Mouse (Mus musculus) C3H10T1/2 (cell line): ENCODE data around the gene Olfr1215. TPM values are rescaled to one million over a fixed set of nuclear protein-coding genes. Genes with fewer than 3 reads are reported as not detected.

Source experiments
- polyA plus RNA-seq, 2 experiments: library from polyadenylated mRNA; unstranded; fragments of >200 nt; fragmentation: generic; extraction: Trizol; gene quantifications; one replicate each; pipeline ENCODE4 v1.2.1; 2012; ENCODE audit warnings: missing spikeins in 2 of 2

Olfr1215 gene
- polyA plus RNA-seq, result not detected

DNA sequence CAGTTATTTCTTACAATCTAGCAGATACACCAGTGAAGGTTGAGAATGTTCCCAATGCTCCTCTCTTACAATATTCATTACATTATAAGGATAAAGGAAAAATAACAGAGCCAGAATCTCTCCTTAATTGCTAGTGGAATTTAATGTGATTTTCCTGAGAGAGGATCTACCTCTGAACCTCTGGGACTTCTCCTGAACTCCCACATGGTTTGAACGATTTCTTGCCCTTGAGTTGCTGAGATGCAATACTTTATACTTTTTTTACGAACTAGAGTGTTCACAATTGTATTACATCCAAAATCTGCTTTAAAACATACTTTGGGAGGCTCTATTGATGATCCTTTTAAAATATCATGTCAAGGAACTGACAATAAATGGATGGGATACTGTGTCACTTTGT is at the start of gene Olfr1215:
Olfr1215 (minus strand) TSS at position 101 of the 400 bp plus-strand sequence.

GRCm38 (mm10) chr2:89031965-89032364 is 25.2 kb upstream of the Olfr1215 start, which contains the start of gene Olfr1217:
TSS of gene Olfr1217 (minus strand) at chr2:89032065.

GRCm38 (mm10) chr2:89018240-89018639 is 11.5 kb upstream of the Olfr1215 start, which contains the start of gene Olfr1216:
TSS of gene Olfr1216 (minus strand) at chr2:89018340.

DNA sequence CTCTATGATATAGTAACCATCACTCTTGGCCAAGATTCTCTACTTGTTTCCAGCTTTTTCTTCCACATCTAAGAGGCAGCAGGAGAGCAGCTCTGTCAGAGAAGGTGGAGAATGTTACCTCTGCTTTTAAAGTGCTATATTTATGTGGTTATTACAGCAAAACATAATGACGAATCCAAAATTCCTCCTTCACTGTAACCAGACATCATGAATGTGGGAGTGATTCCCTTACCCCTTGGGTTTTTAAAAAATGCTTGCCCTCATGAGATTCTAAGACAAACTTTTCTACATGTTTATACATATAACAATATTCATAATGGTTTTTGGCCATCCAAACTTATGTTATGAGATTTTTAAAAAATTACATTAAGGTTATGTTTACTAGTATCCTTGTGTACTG is 14.2 kb downstream of the Olfr1215 start, which contains the start of gene Olfr1214:
Olfr1214 (minus strand) TSS at position 101 of the 400 bp plus-strand sequence.

DNA sequence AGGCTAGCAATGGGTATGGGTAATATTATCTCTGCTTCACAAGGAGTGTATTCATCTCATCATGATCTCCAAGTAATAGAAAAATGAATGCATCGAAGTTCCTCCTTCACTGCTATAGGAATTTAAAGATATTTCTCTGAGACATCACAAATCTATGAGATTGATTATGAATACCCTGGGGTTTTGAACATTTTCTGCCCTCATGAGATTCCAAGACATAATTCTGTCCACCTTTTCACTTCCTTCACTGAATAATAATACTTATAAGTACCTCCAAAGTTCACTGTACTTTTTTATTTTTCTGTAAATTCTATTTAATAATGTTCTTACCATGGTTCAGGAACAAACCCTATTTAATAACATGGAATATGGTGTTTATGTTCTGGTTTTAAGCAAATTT is 26.6 kb downstream of the Olfr1215 start, which contains the start of gene Gm13762:
Gm13762 (minus strand) TSS at position 101 of the 400 bp plus-strand sequence.

DNA sequence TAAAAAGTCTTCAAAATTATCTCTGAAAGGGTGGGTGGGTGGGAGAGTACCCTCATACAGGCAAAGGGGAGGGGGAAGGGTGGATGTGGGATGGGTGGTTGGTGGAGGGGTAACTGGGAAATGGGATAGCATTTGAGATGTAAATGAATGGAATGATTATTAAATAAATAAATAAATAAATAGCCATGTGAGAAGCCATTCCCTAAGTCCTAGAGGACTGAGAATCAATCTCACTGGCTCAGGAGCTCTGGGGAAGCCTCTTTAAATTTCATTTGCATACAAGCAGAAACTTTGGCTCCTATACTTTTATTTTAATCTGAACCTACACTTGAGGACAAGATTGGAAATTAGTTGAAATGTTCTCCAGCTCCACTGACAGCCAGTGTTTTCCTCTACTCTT is 53.1 kb downstream of the Olfr1215 start, which contains the start of gene Olfr1212:
Olfr1212 (plus strand) TSS at position 301 of the 400 bp plus-strand sequence.

Other genes starting within 250 kb of the Olfr1215 start
- not detected for gene Olfr1199, start 246.5 kb downstream of the Olfr1215 start, polyA plus RNA-seq
- not detected for gene Olfr1200, start 236.5 kb downstream of the Olfr1215 start, polyA plus RNA-seq
- gene Olfr1201, start 213.9 kb downstream of the Olfr1215 start, polyA plus RNA-seq, result not detected
- gene Olfr1202, start 192.5 kb downstream of the Olfr1215 start, polyA plus RNA-seq, result not detected
- gene Olfr1205, start 177.2 kb downstream of the Olfr1215 start, polyA plus RNA-seq, result not detected
- gene Olfr1204, start 157.7 kb downstream of the Olfr1215 start, polyA plus RNA-seq, result not detected
- not detected for gene Olfr1206, start 143.7 kb downstream of the Olfr1215 start, polyA plus RNA-seq
- not detected for gene Olfr1208, start 104.7 kb downstream of the Olfr1215 start, polyA plus RNA-seq
- not detected for gene Olfr1209, start 91.8 kb downstream of the Olfr1215 start, polyA plus RNA-seq
- not detected for gene Olfr1211, start 68.9 kb downstream of the Olfr1215 start, polyA plus RNA-seq
- not detected for gene Olfr1212, start 53.0 kb downstream of the Olfr1215 start, polyA plus RNA-seq
- not detected for gene Gm13762, start 26.7 kb downstream of the Olfr1215 start, polyA plus RNA-seq
- not detected for gene Olfr1214, start 14.3 kb downstream of the Olfr1215 start, polyA plus RNA-seq
- gene Olfr1216, start 11.4 kb upstream of the Olfr1215 start, polyA plus RNA-seq, result not detected
- gene Olfr1217, start 25.1 kb upstream of the Olfr1215 start, polyA plus RNA-seq, result not detected
- not detected for gene Olfr1218, start 54.2 kb upstream of the Olfr1215 start, polyA plus RNA-seq
- not detected for gene Olfr1219, start 76.5 kb upstream of the Olfr1215 start, polyA plus RNA-seq
- gene Olfr1220, start 99.9 kb upstream of the Olfr1215 start, polyA plus RNA-seq, result not detected
- gene Olfr1221, start 110.3 kb upstream of the Olfr1215 start, polyA plus RNA-seq, result not detected
- not detected for gene Olfr1222, start 126.1 kb upstream of the Olfr1215 start, polyA plus RNA-seq
- not detected for gene Olfr1223, start 144.6 kb upstream of the Olfr1215 start, polyA plus RNA-seq
- gene Olfr1224-ps1, start 157.1 kb upstream of the Olfr1215 start, polyA plus RNA-seq, result not detected
- not detected for gene Olfr1225, start 167.7 kb upstream of the Olfr1215 start, polyA plus RNA-seq
- not detected for gene Olfr1226, start 193.1 kb upstream of the Olfr1215 start, polyA plus RNA-seq
- not detected for gene Olfr1228, start 247.1 kb upstream of the Olfr1215 start, polyA plus RNA-seq